Mouse (Mus musculus) forebrain, embryonic 11.5 days (tissue): ENCODE results near the gene Rtcb. TPM values are rescaled to one million over a fixed set of nuclear protein-coding genes. Genes with fewer than 3 reads are reported as not detected.

Experiments used
- ATAC-seq: fragments of 200-750 bp; cut with Nextera tagmentation; replicated peaks from 2 replicates; pipeline ENCODE4 v1.8.0; 2017; ENCODE audit warnings: moderate TSS enrichment; ENCODE audit not compliant: low FRiP score
- DNase-seq: peaks from one replicate; pipeline ENCODE4 v3.0.0-alpha.2; 2017; ENCODE audit warnings: low spot score
- H3K27ac ChIP-seq: fragments of 300-500 bp; sonication (generic); 2 replicates; pipeline ENCODE4 v1.5.1; 2014; ENCODE audit warnings: low read depth, low read length
- H3K27me3 ChIP-seq: fragments of 300-500 bp; sonication (generic); 2 replicates; pipeline ENCODE4 v1.6.1; 2014; ENCODE audit warnings: mild to moderate bottlenecking, low read length, mixed read lengths; ENCODE audit not compliant: control insufficient read depth, insufficient read depth
- H3K36me3 ChIP-seq: fragments of 300-500 bp; sonication (generic); 2 replicates; pipeline ENCODE4 v1.6.1; 2014; ENCODE audit warnings: mild to moderate bottlenecking, low read length, moderate library complexity, mixed read lengths; ENCODE audit not compliant: control insufficient read depth, insufficient read depth
- H3K4me1 ChIP-seq: fragments of 300-500 bp; sonication (generic); replicated peaks from 2 replicates; pipeline ENCODE4 v1.6.1; 2014; ENCODE audit warnings: low read length, mixed read lengths; ENCODE audit not compliant: control insufficient read depth, insufficient read depth
- H3K4me2 ChIP-seq: fragments of 300-500 bp; sonication (generic); 2 replicates; pipeline ENCODE4 v1.6.1; 2014; ENCODE audit warnings: low read depth, mild to moderate bottlenecking, low read length, moderate library complexity, mixed read lengths; ENCODE audit not compliant: severe bottlenecking
- H3K4me3 ChIP-seq: fragments of 300-500 bp; sonication (generic); 2 replicates; pipeline ENCODE4 v1.5.1; 2014; ENCODE audit warnings: low read depth, low read length
- H3K9ac ChIP-seq: fragments of 300-500 bp; sonication (generic); 2 replicates; pipeline ENCODE4 v1.6.1; 2014; ENCODE audit warnings: low read length
- H3K9me3 ChIP-seq: fragments of 300-500 bp; sonication (generic); 2 replicates; pipeline ENCODE4 v1.6.1; 2016; ENCODE audit warnings: low read length, mixed read lengths; ENCODE audit not compliant: control insufficient read depth
- WGBS: fragments of 180-500 bp; shearing (Covaris S2); extraction: QIAGEN DNeasy Blood & Tissue Kit; methylation state at CpG from one replicate; pipeline ENCODE4 v1.1.7; 2014; 5-methylcytosine and 5-hydroxymethylcytosine counted together
- polyA plus RNA-seq: library from polyadenylated mRNA; unstranded; fragments of >200 nt; fragmentation: Nextera tagmentation; extraction: Ambion mirVana; gene quantifications from 2 replicates; pipeline ENCODE4 v1.2.1, GENCODE M21; 2014

The Rtcb gene
- polyA plus RNA-seq, 1 experiment from 2014 or later: 190 TPM

- H3K27ac ChIP-seq: no peak overlapping the region; the same call in 1 of the 2 replicates
- ATAC-seq (no peak), DNase-seq (no peak)
- peak overlapping the region; percentile 80 for H3K4me3 ChIP-seq
- peak overlapping the region; percentile 91 for H3K9ac ChIP-seq
- WGBS: 8% methylated on average over 20 of the region's 20 CpGs
- no peaks in the 10 kb centered on the region for H3K9me3 ChIP-seq
- no peaks in the 10 kb centered on the region for H3K4me1 ChIP-seq
- peaks cover 3% of the 10 kb centered on the region; the same call in 1 of the 2 replicates for H3K36me3 ChIP-seq
- peak overlapping the region; percentile 67 for H3K4me2 ChIP-seq
- no peaks in the 10 kb centered on the region for H3K27me3 ChIP-seq
Measured at GRCm38 (mm10) chr10:85956871-85957419, 678 bp downstream of the Rtcb start.

DNA sequence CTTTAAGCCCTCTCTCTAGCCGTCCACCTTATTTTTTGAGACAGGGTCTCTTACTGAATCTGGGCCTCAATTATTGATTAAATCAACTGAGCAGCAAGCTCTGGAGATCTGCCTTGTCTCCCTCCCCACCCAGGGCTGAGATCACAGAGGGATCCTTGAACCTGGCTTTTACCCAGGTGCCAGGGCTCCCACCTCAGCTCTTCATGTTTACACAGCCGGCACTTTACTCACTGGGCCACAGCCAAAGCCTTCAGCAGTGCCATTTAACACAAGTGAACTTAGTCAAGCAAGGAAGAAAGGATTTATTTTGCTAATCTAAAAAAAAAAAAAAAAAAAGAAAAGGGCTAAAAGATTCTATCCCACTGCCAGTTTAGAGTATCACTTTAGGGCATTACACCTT, 3.2 kb downstream of the Rtcb start:
- WGBS: 91% methylated on average over 2 of the region's 2 CpGs
- peaks cover 5% of the 10 kb centered on the region; the same call in 1 of the 2 replicates for H3K36me3 ChIP-seq
- H3K27ac ChIP-seq: no peak overlapping the region
- H3K4me1 ChIP-seq: no peaks in the 10 kb centered on the region
- no peak for ATAC-seq
- DNase-seq: no peak
- H3K9ac ChIP-seq: no peak overlapping the region
- H3K9me3 ChIP-seq: no peaks in the 10 kb centered on the region
- H3K4me2 ChIP-seq: no peak overlapping the region
- no peaks in the 10 kb centered on the region for H3K27me3 ChIP-seq
- H3K4me3 ChIP-seq: no peak overlapping the region

- Histone ChIP-seq H3K27me3 (no peaks in the 10 kb centered on the region), H3K4me2 (no peak overlapping the region), H3K36me3 (peaks cover 5% of the 10 kb centered on the region; the same call in 1 of the 2 replicates), H3K9ac (no peak overlapping the region), H3K27ac (no peak overlapping the region), H3K4me1 (no peaks in the 10 kb centered on the region), H3K9me3 (no peaks in the 10 kb centered on the region), H3K4me3 (no peak overlapping the region)
- 89% methylated on average over 3 of the region's 3 CpGs for WGBS
- DNase-seq (no peak), ATAC-seq (no peak)
Measured at GRCm38 (mm10) chr10:85953401-85953800, 4.2 kb downstream of the Rtcb start.

GRCm38 (mm10) chr10:85951765-85952443, 5.7 kb downstream of the Rtcb start:
- Histone ChIP-seq H3K9ac (no peak overlapping the region), H3K4me1 (no peaks in the 10 kb centered on the region), H3K27ac (no peak overlapping the region), H3K4me2 (no peak overlapping the region), H3K9me3 (no peaks in the 10 kb centered on the region), H3K27me3 (no peaks in the 10 kb centered on the region), H3K4me3 (no peak overlapping the region), H3K36me3 (peaks cover 5% of the 10 kb centered on the region; the same call in 1 of the 2 replicates)
- DNase-seq (no peak), ATAC-seq (no peak)
- 89% methylated on average over 6 of the region's 6 CpGs for WGBS

GRCm38 (mm10) chr10:85948483-85949196, 9.0 kb downstream of the Rtcb start:
- DNase-seq (no peak), ATAC-seq (no peak)
- H3K9me3 ChIP-seq: no peaks in the 10 kb centered on the region
- H3K4me2 ChIP-seq: no peak overlapping the region
- H3K9ac ChIP-seq: no peak overlapping the region
- peaks cover 5% of the 10 kb centered on the region; the same call in 1 of the 2 replicates for H3K36me3 ChIP-seq
- H3K4me1 ChIP-seq: no peaks in the 10 kb centered on the region
- no peaks in the 10 kb centered on the region for H3K27me3 ChIP-seq
- no peak overlapping the region for H3K4me3 ChIP-seq
- no peak overlapping the region for H3K27ac ChIP-seq
- WGBS: 93% methylated on average over 8 of the region's 8 CpGs

GRCm38 (mm10) chr10:85936280-85936965, 21.2 kb downstream of the Rtcb start:
- Histone ChIP-seq H3K36me3 (peaks cover 17% of the 10 kb centered on the region; the same call in 1 of the 2 replicates), H3K9ac (no peak overlapping the region), H3K4me3 (no peak overlapping the region), H3K27ac (no peak overlapping the region), H3K4me1 (no peaks in the 10 kb centered on the region), H3K27me3 (no peaks in the 10 kb centered on the region), H3K4me2 (no peak overlapping the region), H3K9me3 (no peaks in the 10 kb centered on the region)
- no peak for DNase-seq
- no peak for ATAC-seq
- WGBS: 92% methylated on average over 6 of the region's 6 CpGs

GRCm38 (mm10) chr10:85929962-85930361, 27.7 kb downstream of the Rtcb start:
- H3K4me1 ChIP-seq: peaks cover 4% of the 10 kb centered on the region; the same call in 1 of the 2 replicates
- no peak overlapping the region for H3K4me3 ChIP-seq
- no peak for DNase-seq
- WGBS: 93% methylated on average over 11 of the region's 11 CpGs
- no peak overlapping the region for H3K27ac ChIP-seq
- no peaks in the 10 kb centered on the region for H3K36me3 ChIP-seq
- H3K9ac ChIP-seq: no peak overlapping the region
- H3K4me2 ChIP-seq: no peak overlapping the region
- no peak for ATAC-seq
- peaks cover 4% of the 10 kb centered on the region; the same call in 1 of the 2 replicates for H3K27me3 ChIP-seq
- no peaks in the 10 kb centered on the region for H3K9me3 ChIP-seq

DNA sequence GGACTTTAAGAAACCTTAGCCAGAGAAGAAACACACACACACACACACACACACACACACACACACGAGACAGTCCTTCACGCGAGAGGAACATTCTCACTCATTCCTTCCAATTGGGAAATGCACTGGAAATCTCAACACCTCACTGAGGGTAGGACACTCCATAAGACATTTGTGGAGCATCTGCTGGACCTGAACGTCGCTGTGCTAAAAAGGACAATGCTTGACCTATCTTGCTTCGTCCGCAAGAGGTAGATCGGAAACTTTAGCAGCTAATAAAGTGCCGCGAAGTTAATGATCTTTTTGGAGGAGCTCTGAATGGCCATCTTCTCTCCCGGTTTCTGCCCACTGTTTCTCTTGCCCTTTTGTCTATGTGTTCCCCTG, 28.4 kb downstream of the Rtcb start:
- DNase-seq: no peak
- H3K9ac ChIP-seq: peak overlapping the region; percentile 67
- no peaks in the 10 kb centered on the region for H3K9me3 ChIP-seq
- H3K36me3 ChIP-seq: no peaks in the 10 kb centered on the region
- H3K4me2 ChIP-seq: peak overlapping the region; percentile 84
- H3K4me1 ChIP-seq: peaks cover 4% of the 10 kb centered on the region; the same call in 1 of the 2 replicates
- ATAC-seq: no peak
- WGBS: 48% methylated on average over 11 of the region's 11 CpGs
- H3K4me3 ChIP-seq: peak overlapping the region; percentile 46
- peaks cover 4% of the 10 kb centered on the region; the same call in 1 of the 2 replicates for H3K27me3 ChIP-seq
- H3K27ac ChIP-seq: no peak overlapping the region
